Mouse (Mus musculus) MEL (cell line): ENCODE results near the gene Srgap3. TPM values are rescaled to one million over a fixed set of nuclear protein-coding genes. Genes with fewer than 3 reads are reported as not detected.

Experiments used
- DNase-seq: peaks from one replicate; pipeline ENCODE4 v3.0.0; 2011; ENCODE audit warnings: low read depth, low spot score
- H3K27ac ChIP-seq: 2 replicates; pipeline ENCODE4 v1.5.1; 2012; ENCODE audit warnings: low read depth, mild to moderate bottlenecking, control low read depth, low read length, moderate library complexity; ENCODE audit not compliant: control insufficient read depth
- H3K27me3 ChIP-seq, 2 experiments: fragments of 150-350 bp in 1 of 2; sonication (generic) in 1 of 2; 2 replicates each; pipeline ENCODE4 v1.6.1; 2012; ENCODE audit warnings: low read length in 2 of 2, mild to moderate bottlenecking in 2 of 2, improper control_type of control experiment in 1 of 2, moderate library complexity in 1 of 2; ENCODE audit not compliant: insufficient read depth in 2 of 2, control insufficient read depth in 1 of 2
- H3K36me3 ChIP-seq, 2 experiments: 2 replicates each; pipeline ENCODE4 v1.6.1; 2012 to 2014; ENCODE audit warnings: low read length in 2 of 2, improper control_type of control experiment in 1 of 2, inconsistent platforms in 1 of 2, mild to moderate bottlenecking in 1 of 2; ENCODE audit not compliant: insufficient read depth in 2 of 2, control insufficient read depth in 1 of 2
- H3K4me1 ChIP-seq, 2 experiments: fragments of 150-350 bp in 1 of 2; sonication (generic) in 1 of 2; 2 replicates each; pipeline ENCODE4 v1.6.1; 2012; ENCODE audit warnings: low read length in 2 of 2, improper control_type of control experiment in 1 of 2, mild to moderate bottlenecking in 1 of 2; ENCODE audit not compliant: insufficient read depth in 2 of 2, control insufficient read depth in 1 of 2
- H3K4me3 ChIP-seq, 2 experiments: fragments of 150-350 bp in 1 of 2; sonication (generic) in 1 of 2; 2 replicates each; pipeline ENCODE4 v1.5.1; 2012; ENCODE audit warnings: low read depth in 2 of 2, low read length in 2 of 2, mild to moderate bottlenecking in 2 of 2, moderate library complexity in 2 of 2, control low read depth in 1 of 2, improper control_type of control experiment in 1 of 2; ENCODE audit not compliant: control insufficient read depth in 1 of 2, insufficient read depth in 1 of 2
- H3K79me2 ChIP-seq: 2 replicates; pipeline ENCODE4 v1.6.1; 2012; ENCODE audit warnings: mild to moderate bottlenecking, low read length, moderate library complexity; ENCODE audit not compliant: control insufficient read depth, poor library complexity, insufficient read depth
- H3K9ac ChIP-seq: 2 replicates; pipeline ENCODE4 v1.6.1; 2012; ENCODE audit warnings: low read depth, mild to moderate bottlenecking, control low read depth, low read length, moderate library complexity; ENCODE audit not compliant: control insufficient read depth, poor library complexity, severe bottlenecking
- H3K9me3 ChIP-seq: fragments of 150-350 bp; sonication (generic); replicated peaks from 2 replicates; pipeline ENCODE4 v1.6.1; 2012; ENCODE audit warnings: mild to moderate bottlenecking, low read length, improper control_type of control experiment, moderate library complexity; ENCODE audit not compliant: insufficient read depth
- CHD2 ChIP-seq: IDR thresholded peaks from 2 replicates; pipeline ENCODE4 v1.6.1; 2011; ENCODE audit warnings: low read length, improper control_type of control experiment
- CTCF ChIP-seq, 3 experiments: IDR thresholded peaks in 2 of 3; conservative IDR thresholded peaks in 1 of 3; 2 replicates each; pipeline ENCODE4 v1.5.1; 2011 to 2012; ENCODE audit warnings: low read length in 3 of 3, low read depth in 2 of 3, mild to moderate bottlenecking in 2 of 3, improper control_type of control experiment in 1 of 3, inconsistent platforms in 1 of 3, mixed read lengths in 1 of 3, moderate library complexity in 1 of 3; ENCODE audit not compliant: control insufficient read depth in 1 of 3, insufficient read depth in 1 of 3, poor library complexity in 1 of 3, severe bottlenecking in 1 of 3
- GABPA ChIP-seq: IDR thresholded peaks from 2 replicates; pipeline ENCODE4 v1.6.1; 2012; ENCODE audit warnings: low read depth, mild to moderate bottlenecking, inconsistent platforms, low read length, improper control_type of control experiment, moderate library complexity
- JUND ChIP-seq: IDR thresholded peaks from 2 replicates; pipeline ENCODE4 v1.6.1; 2011; ENCODE audit warnings: low read depth, mild to moderate bottlenecking, improper control_type of control experiment, low read length
- MAFK ChIP-seq: IDR thresholded peaks from 2 replicates; pipeline ENCODE4 v1.6.1; 2011; ENCODE audit warnings: low read depth, mild to moderate bottlenecking, low read length, improper control_type of control experiment, borderline replicate concordance
- MAX ChIP-seq: IDR thresholded peaks from 2 replicates; pipeline ENCODE4 v1.6.1; 2011; ENCODE audit warnings: low read length, improper control_type of control experiment
- NELFE ChIP-seq: IDR thresholded peaks from 2 replicates; pipeline ENCODE4 v1.6.1; 2011; ENCODE audit warnings: low read depth, low read length, improper control_type of control experiment
- POLR2A ChIP-seq, 2 experiments: IDR thresholded peaks; 2 replicates each; pipeline ENCODE4 v1.6.1; 2011 to 2012; ENCODE audit warnings: low read length in 2 of 2, mild to moderate bottlenecking in 2 of 2, control low read depth in 1 of 2, improper control_type of control experiment in 1 of 2, low read depth in 1 of 2, moderate library complexity in 1 of 2; ENCODE audit not compliant: control insufficient read depth in 1 of 2, insufficient read depth in 1 of 2, poor library complexity in 1 of 2
- POLR2AphosphoS2 ChIP-seq: IDR thresholded peaks from 2 replicates; pipeline ENCODE4 v1.6.1; 2011; ENCODE audit warnings: low read length, improper control_type of control experiment
- POLR2AphosphoS5 ChIP-seq: IDR thresholded peaks from 2 replicates; pipeline ENCODE4 v1.6.1; 2012; ENCODE audit warnings: low read depth, borderline replicate concordance, mild to moderate bottlenecking, inconsistent platforms, low read length, moderate library complexity, mixed read lengths
- SIN3A ChIP-seq: IDR thresholded peaks from 2 replicates; pipeline ENCODE4 v1.6.1; 2012; ENCODE audit warnings: low read length, improper control_type of control experiment, inconsistent platforms
- SMC3 ChIP-seq: IDR thresholded peaks from 2 replicates; pipeline ENCODE4 v1.6.1; 2011; ENCODE audit warnings: low read depth, low read length, improper control_type of control experiment
- TAL1 ChIP-seq: IDR thresholded peaks from 2 replicates; pipeline ENCODE4 v1.6.1; 2012; ENCODE audit warnings: mild to moderate bottlenecking, inconsistent platforms, low read length, moderate library complexity, mixed read lengths
- TBP ChIP-seq: IDR thresholded peaks from 2 replicates; pipeline ENCODE4 v1.8.0; 2011; ENCODE audit warnings: low read depth, low read length, improper control_type of control experiment
- TCF12 ChIP-seq: IDR thresholded peaks from 2 replicates; pipeline ENCODE4 v1.6.1; 2014; ENCODE audit warnings: low read depth, mild to moderate bottlenecking, inconsistent platforms, low read length, improper control_type of control experiment, moderate library complexity
- UBTF ChIP-seq: IDR thresholded peaks from 2 replicates; pipeline ENCODE4 v1.6.1; 2012; ENCODE audit warnings: low read depth, mild to moderate bottlenecking, inconsistent platforms, low read length, improper control_type of control experiment, moderate library complexity, borderline replicate concordance; ENCODE audit not compliant: insufficient read depth
- USF1 ChIP-seq: IDR thresholded peaks from 2 replicates; pipeline ENCODE4 v1.6.1; 2014; ENCODE audit warnings: low read depth, mild to moderate bottlenecking, inconsistent platforms, low read length, improper control_type of control experiment, moderate library complexity
- ZC3H11A ChIP-seq: IDR thresholded peaks from 2 replicates; pipeline ENCODE4 v1.6.1; 2012; ENCODE audit warnings: low read depth, mild to moderate bottlenecking, inconsistent platforms, low read length, improper control_type of control experiment
- ZMIZ1 ChIP-seq: IDR thresholded peaks from 2 replicates; pipeline ENCODE4 v1.6.1; 2012; ENCODE audit warnings: low read depth, mild to moderate bottlenecking, inconsistent platforms, low read length, improper control_type of control experiment, moderate library complexity
- ZNF384 ChIP-seq: IDR thresholded peaks from 2 replicates; pipeline ENCODE4 v1.6.1; 2012; ENCODE audit warnings: low read depth, mild to moderate bottlenecking, inconsistent platforms, low read length, improper control_type of control experiment
- polyA plus RNA-seq, 2 experiments: library from polyadenylated mRNA; stranded (reverse) in 1 of 2; unstranded in 1 of 2; fragments of >175 nt in 1 of 2; fragments of >200 nt in 1 of 2; gene quantifications; 2 replicates each; pipeline versions ENCODE4 v1.2.1 to v1.2.4; 2012; ENCODE audit warnings: low replicate concordance in 2 of 2, low read depth in 1 of 2; ENCODE audit not compliant: insufficient read length in 2 of 2, insufficient read depth in 1 of 2, missing spikeins in 1 of 2
- total RNA-seq: library from RNA; depleted of rRNA; stranded (reverse); fragments of 300-350 nt; gene quantifications from 2 replicates; pipeline ENCODE4 v1.2.3, GENCODE M21; 2012

The Srgap3 gene
- total and polyA plus RNA-seq, 3 experiments = 0.31 to 0.75 TPM; not detected in 1

- H3K4me1 ChIP-seq = no peaks in the 10 kb centered on the region
- no peaks in the 10 kb centered on the region for H3K79me2 ChIP-seq
- H3K36me3 ChIP-seq = no peaks in the 10 kb centered on the region
- no peak for TF ChIP-seq JUND
- no peak for TF ChIP-seq CTCF (IDR thresholded peaks at IDR 0.05 in 2 of 3, conservative IDR thresholded peaks at IDR 0.05 in 1 of 3; ENCODE audit: control insufficient read depth in 1 of 3, insufficient read depth in 1 of 3, low read depth in 2 of 3, low read length in 3 of 3, poor library complexity in 1 of 3, severe bottlenecking in 1 of 3)
- TF ChIP-seq MAFK = no peak
- no peak for TF ChIP-seq ZNF384
- TF ChIP-seq TAL1 = no peak
- no peak for TF ChIP-seq TBP
- no peak for TF ChIP-seq UBTF
- DNase-seq = no peak
- no peak overlapping the region for H3K4me3 ChIP-seq
- no peak overlapping the region for H3K27ac ChIP-seq
- no peaks in the 10 kb centered on the region for H3K9me3 ChIP-seq
- H3K27me3 ChIP-seq = no peaks in the 10 kb centered on the region
- no peak overlapping the region for H3K9ac ChIP-seq
These were observed 78.7 kb downstream of the Srgap3 start for GRCm38 (mm10) chr6:112868197-112868957.

DNA sequence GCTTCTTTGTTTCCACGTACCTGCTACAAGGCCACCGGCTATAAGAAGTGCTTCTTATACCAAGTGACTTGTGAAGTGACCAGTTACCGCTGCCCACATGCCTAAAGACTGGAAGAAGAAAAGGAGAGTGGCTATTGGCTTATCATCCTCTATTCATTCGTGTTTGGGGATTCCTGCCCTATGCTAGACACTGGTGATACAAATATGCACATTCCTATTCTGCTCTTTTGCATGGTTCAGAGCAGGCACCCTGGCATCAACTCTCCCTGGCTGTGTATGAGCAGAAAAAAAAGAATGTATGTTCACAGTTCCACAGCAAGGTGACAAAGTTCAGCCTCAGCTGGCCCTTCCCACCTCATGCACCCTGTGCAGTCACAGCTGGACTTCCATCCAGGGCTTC is 81.0 kb downstream of the Srgap3 start:
- DNase-seq = no peak
- no peaks in the 10 kb centered on the region for H3K36me3 ChIP-seq
- H3K27me3 ChIP-seq = no peaks in the 10 kb centered on the region
- H3K9me3 ChIP-seq = no peaks in the 10 kb centered on the region
- H3K9ac ChIP-seq = no peak overlapping the region
- H3K4me3 ChIP-seq = no peak overlapping the region
- TF ChIP-seq NELFE (no peak), CHD2 (no peak), TBP (no peak), UBTF (no peak), TCF12 (no peak), POLR2AphosphoS5 (no peak), GABPA (no peak), SIN3A (no peak), POLR2A (IDR thresholded peaks at IDR 0.05; ENCODE audit: control insufficient read depth in 1 of 2, insufficient read depth in 1 of 2, low read depth in 1 of 2, low read length in 2 of 2, poor library complexity in 1 of 2) (no peak), POLR2AphosphoS2 (no peak), ZC3H11A (no peak), ZMIZ1 (no peak), USF1 (no peak), TAL1 (no peak), SMC3 (no peak), MAX (no peak)
- no peak overlapping the region for H3K27ac ChIP-seq
- H3K4me1 ChIP-seq = no peaks in the 10 kb centered on the region
- H3K79me2 ChIP-seq = no peaks in the 10 kb centered on the region
